Mouse (Mus musculus) heart, postnatal 25 days (tissue): ENCODE results near the gene Bet1l. TPM values are rescaled to one million over a fixed set of nuclear protein-coding genes. Genes with fewer than 3 reads are reported as not detected.
A peak's percentile ranks its signal among the peaks of the same experiment; 100 is the strongest.
"Not testable (repeated sequence)": the region's sequence is repeated elsewhere in the genome, so short reads cannot be mapped to it uniquely, and the experiment has no call there.

ENCODE experiments used
- DNase-seq: peaks from one replicate; pipeline ENCODE4 v3.0.0; 2022; ENCODE audit warnings: low spot score
- intact Hi-C: fragments of 180-260 bp; cut with DNase I; formaldehyde crosslinking; loops from one replicate; pipeline ENCODE4 v1.15.1; 2025
- total RNA-seq, 2 experiments: library from RNA; stranded (reverse); gene quantifications; 2 replicates each; pipeline ENCODE4 v1.2.3; 2021

Bet1l gene
- 10 to 100 TPM; 10.0 to 11.7 TPM for total RNA-seq

DNA sequence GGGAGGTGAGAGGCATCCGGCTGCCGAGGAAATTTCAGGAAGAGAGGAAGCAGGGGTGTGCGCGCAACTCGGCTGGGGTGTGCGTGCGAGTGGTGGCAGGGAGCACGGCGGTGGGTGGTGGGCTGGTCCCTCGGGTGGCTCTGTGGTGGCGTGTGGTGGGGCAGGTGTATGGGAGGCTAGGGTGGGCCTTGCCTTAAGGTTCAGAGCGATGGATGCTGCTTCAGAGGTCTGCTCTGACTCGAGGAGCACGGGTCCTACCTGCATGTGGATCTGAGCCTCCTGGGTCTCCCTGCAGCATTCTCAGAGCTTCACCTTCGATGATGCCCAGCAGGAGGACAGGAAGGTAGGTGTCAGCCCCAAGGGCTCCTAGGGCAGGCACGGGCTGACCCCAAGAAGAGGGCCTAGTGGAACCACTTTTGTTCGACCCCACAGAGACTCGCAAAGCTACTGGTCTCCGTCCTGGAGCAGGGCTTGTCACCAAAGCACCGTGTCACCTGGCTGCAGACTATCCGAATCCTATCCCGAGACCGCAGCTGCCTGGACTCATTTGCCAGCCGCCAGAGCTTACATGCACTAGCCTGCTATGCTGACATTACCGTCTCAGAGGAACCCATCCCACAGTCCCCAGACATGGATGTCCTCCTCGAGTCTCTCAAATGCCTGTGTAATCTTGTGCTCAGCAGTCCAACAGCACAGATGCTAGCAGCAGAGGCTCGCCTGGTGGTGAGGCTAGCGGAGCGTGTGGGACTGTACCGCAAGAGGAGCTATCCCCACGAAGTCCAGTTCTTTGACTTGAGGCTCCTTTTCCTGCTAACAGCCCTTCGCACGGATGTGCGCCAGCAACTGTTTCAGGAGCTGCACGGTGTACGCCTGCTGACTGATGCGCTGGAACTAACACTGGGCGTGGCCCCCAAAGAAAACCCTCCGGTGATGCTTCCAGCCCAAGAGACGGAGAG lies at the start of gene Bet1l:
TSS of gene Bet1l (minus strand) at position 28 of the 956 bp plus-strand sequence.
- intact Hi-C loops: loop anchor here (1.0 kb wide), 1 partner anchor 24 kb away; the partner anchor contains the start of gene Sirt3

DNA sequence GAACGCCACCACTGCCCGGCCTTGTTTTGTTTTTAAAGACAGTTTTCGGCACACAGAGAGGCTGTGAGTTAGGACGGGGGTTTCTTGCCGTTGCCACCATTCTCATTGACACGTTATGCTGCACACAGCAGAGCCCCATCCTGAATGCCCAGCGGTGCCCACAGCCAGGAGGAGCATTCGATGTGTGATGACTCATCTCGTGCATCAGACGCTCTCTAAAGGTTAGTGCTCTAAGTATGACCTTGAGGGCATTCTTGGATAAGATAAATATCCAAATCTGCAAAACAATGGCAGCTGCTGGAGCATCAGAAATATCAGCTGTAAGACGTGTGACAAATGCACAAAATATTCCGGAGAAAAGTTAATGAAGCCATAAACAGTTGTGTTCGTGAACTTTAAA lies 49.8 kb upstream of the Bet1l start:
- intact Hi-C loops: loop anchor here (2.0 to 5.0 kb wide), 2 partner anchors 30 to 270 kb away; no protein-coding TSS in a partner anchor
- no peak for DNase-seq

More for the DNA sequence above, at the start of gene Bet1l:
- DNase-seq: no peak

DNA sequence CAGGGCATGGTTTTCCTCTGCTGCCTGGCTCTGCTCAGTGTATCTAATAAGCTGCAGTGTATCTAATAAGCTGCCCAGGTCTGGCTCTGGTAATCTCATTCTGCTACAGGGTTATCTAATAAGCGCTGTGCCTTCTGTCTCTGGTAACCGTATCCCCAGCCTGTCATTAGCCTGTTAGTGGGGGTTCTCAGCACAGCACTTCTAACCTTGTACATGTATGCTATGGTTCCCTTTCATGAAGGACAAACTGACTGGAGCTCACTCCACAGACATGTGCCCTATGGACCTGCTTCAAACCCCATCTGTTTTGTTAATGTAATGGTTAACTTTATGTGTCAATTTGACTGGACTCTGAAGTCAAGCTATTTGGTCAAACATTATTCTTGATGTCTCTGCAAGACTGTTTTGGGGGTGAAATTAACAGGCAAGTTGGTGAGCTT lies 48.3 kb upstream of the Bet1l start:
- intact Hi-C loops: loop anchor here (2.0 to 5.0 kb wide), 2 partner anchors 31 to 272 kb away; no protein-coding TSS in a partner anchor

GRCm38 (mm10) chr7:140903212-140903611 lies 45.8 kb upstream of the Bet1l start:
- DNase-seq: peak; percentile 20
- intact Hi-C loops: loop anchor here (1.0 kb wide), 1 partner anchor 58 kb away; the partner anchor contains the start of gene Scgb1c1

More for the DNA sequence above, 48.3 kb upstream of the Bet1l start:
- no peak for DNase-seq

DNA sequence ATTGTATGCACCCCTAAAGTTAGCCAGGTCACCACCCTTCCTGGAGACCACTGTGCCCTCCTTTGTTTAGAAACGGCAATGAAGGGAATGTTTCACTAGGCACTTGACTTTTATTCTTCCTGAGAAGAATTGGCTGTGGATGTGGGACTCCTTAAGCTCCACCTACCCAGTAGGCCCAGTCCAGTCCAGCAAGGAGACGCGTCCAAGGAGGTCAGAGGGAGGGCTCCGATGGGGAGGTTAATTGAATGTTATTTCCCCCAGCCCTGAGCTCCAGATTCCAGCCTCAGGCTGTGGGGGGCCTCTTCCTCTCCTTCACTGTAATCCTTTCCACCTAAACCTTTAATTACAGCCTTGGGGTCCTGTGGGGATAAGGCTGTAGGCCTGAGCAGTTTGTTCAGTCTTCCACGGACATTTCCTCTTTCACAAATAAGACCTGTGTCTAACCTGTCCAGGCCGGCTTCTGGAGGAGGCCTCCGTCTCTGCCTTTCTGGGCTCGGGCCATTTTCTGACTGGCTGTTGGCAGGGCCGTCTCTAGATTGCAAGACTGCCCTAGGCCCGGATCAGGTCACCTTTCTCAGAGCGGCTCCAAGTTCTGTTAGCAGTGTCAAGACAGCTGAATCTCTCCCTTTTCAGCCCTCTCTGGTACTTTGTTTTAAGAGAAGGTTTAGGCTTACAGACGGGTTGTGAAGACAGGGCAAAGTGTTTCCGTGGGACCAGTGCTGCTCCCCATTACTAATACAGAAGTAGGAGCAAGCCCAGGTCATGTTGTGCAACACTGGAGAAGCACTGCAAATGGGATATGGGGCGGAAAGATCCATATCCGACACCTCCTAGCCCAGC lies 44.9 kb upstream of the Bet1l start:
- intact Hi-C loops: no loop called here
- DNase-seq: no peak

DNA sequence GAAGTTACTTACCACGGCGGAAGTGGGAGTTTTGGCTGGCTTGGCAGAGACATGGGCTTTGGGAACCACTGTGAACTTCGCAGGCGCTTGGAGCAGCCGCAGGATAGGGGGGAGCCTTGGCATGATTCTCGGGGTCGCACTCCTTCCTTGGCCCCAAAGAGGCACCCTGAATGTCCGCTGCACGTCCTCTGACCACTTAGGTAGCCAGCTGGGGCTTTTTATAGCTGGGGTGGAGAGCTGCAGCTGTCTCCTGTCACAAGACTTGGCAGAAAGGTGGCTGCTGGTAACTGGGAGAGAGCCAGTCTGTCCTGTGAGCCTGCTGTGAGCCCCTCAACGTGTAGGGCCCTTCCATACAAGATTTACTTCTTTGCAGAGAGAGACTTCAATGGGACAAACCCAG lies 42.8 kb upstream of the Bet1l start, which contains the start of gene Cox8b:
TSS of gene Cox8b (minus strand) at position 227 of the 400 bp plus-strand sequence.
- intact Hi-C loops: no loop called here
- no peak for DNase-seq

DNA sequence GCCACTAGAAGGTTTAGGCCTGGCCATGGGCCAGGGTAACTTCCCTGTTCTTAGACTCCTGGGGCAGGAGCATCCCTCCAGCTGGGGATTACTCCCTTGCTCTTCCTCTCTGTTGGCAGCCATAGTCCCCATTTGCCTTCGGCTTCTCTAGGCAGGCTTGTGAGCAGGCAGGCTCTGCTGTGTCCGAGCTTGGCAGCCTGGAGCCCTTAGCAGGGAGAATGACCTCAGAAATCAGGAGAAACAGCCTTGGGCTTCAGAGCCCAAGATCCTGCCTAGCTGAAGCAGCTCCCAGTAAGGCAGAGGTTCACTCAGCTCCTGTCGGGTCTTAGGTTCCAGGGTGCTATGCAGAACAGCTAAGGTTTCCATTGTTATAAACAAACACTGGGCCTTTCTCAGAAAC lies 41.7 kb upstream of the Bet1l start:
- no peak for DNase-seq

GRCm38 (mm10) chr7:140897863-140898262 lies 40.5 kb upstream of the Bet1l start:
- intact Hi-C loops: no loop called here

More for the DNA sequence above, 41.7 kb upstream of the Bet1l start:
- intact Hi-C loops: no loop called here

GRCm38 (mm10) chr7:140894611-140895010 lies 37.2 kb upstream of the Bet1l start:
- intact Hi-C loops: no loop called here
- DNase-seq: no peak

More at GRCm38 (mm10) chr7:140897863-140898262, 40.5 kb upstream of the Bet1l start:
- no peak for DNase-seq

DNA sequence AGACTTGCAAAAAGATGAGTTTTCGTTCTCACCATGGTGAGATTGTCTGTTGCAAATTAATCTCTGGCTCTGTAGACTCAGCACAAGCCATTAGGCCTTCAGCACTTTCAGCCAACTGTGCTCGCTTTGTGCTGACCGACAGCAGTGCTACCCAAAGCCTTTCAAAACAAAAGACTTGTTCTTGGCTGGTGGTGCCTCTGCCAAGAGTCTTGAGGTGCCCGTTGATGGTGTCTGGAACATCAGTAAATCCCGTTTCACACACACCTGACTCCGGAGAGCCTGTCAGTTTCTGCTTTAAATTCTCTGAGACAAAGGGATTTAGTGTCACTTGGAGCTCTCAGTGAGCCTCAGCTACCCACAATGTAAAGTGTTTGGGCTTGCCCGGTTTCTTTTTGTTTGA lies 36.7 kb upstream of the Bet1l start:
- intact Hi-C loops: no loop called here
- DNase-seq: no peak

- DNase-seq, intact Hi-C loops: not testable (repeated sequence)
Observed at GRCm38 (mm10) chr7:140890636-140891035, 33.3 kb upstream of the Bet1l start.

- no peak for DNase-seq
- intact Hi-C loops: loop anchor here (1.0 kb wide), 1 partner anchor 25 kb away; the partner anchor contains the start of gene Bet1l
Observed at GRCm38 (mm10) chr7:140882469-140882803, 25.1 kb upstream of the Bet1l start.

- DNase-seq: peak; percentile 85
- intact Hi-C loops: loop anchor here (1.0 kb wide), 1 partner anchor 25 kb away; the partner anchor contains the start of gene Bet1l
Observed at GRCm38 (mm10) chr7:140881696-140882468, 24.5 kb upstream of the Bet1l start, which contains the start of the genes Psmd13 and Sirt3. Psmd13 (plus strand) TSS chr7:140881968. Sirt3 (minus strand) TSS chr7:140882309.

GRCm38 (mm10) chr7:140880865-140881515 lies 23.6 kb upstream of the Bet1l start:
- DNase-seq: no peak
- intact Hi-C loops: no loop called here

DNA sequence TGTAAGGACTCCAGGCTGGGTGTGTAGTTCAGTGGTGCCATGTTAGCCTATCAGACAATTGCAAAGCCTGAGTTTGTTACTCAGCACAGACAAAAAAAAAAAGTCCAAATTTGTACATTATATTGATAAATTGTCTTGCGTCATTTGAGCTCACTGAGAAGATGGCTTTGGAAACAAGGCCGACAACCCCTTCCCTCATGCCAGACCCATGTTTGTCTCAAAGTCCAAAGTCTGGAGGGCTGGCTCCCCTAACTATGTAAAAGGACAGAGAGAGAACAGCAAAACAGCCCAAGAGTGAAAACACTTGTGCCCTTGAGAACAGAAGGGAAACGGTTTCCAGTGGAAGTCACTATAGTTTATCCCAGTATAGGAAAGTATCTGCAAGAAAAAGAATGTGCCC lies 23.0 kb upstream of the Bet1l start:
- intact Hi-C loops: no loop called here

GRCm38 (mm10) chr7:140879355-140879754 lies 22.0 kb upstream of the Bet1l start:
- intact Hi-C loops: no loop called here
- DNase-seq: no peak

More for the DNA sequence above, 23.0 kb upstream of the Bet1l start:
- no peak for DNase-seq

GRCm38 (mm10) chr7:140877364-140877763 lies 20.0 kb upstream of the Bet1l start:
- no peak for DNase-seq
- intact Hi-C loops: no loop called here

GRCm38 (mm10) chr7:140874224-140874623 lies 16.8 kb upstream of the Bet1l start:
- intact Hi-C loops: no loop called here
- DNase-seq: no peak

DNA sequence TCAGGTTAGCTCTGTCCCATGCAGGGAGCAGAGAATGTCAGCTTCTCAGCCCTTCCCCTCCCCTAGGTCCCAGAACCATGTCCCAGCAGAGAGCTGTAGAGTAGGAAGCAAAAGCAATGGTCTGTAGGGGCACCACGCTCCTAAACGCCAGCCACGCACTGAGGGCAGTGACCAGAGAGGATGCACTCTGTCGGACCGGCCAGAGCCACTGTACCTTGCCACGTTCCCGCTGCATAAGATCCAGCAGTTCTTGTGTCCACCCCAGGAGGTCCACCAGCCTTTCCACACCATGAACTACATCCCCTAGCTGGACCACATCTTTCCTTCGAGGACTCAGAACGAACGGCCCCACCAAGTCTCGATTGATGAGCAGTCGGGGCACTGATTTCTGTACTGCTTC lies 7.4 kb upstream of the Bet1l start:
- intact Hi-C loops: no loop called here
- DNase-seq: no peak
